Mouse (Mus musculus) stomach, embryonic 14.5 days (tissue): ENCODE measurements around the gene Usp48. TPM values are rescaled to one million over a fixed set of nuclear protein-coding genes. Genes with fewer than 3 reads are reported as not detected.

ENCODE experiments used
- ATAC-seq: fragments of 200-750 bp; cut with Nextera tagmentation; 2 replicates; pipeline ENCODE4 v1.8.0; 2017; ENCODE audit warnings: low read depth, moderate TSS enrichment; ENCODE audit not compliant: insufficient number of reproducible peaks, insufficient read depth, low FRiP score
- H3K27ac ChIP-seq: fragments of 300-500 bp; sonication (generic); 2 replicates; pipeline ENCODE4 v1.5.1; 2014; ENCODE audit warnings: mild to moderate bottlenecking, low read length, moderate library complexity, mixed read lengths
- H3K27me3 ChIP-seq: fragments of 300-500 bp; sonication (generic); 2 replicates; pipeline ENCODE4 v1.6.1; 2014; ENCODE audit warnings: low read length, control low read depth, mixed read lengths; ENCODE audit not compliant: control insufficient read depth, insufficient read depth
- H3K36me3 ChIP-seq: fragments of 300-500 bp; sonication (generic); 2 replicates; pipeline ENCODE4 v1.6.1; 2014; ENCODE audit warnings: mild to moderate bottlenecking, control low read depth, low read length, moderate library complexity, mixed read lengths; ENCODE audit not compliant: control insufficient read depth, insufficient read depth
- H3K4me1 ChIP-seq: fragments of 300-500 bp; sonication (generic); 2 replicates; pipeline ENCODE4 v1.6.1; 2014; ENCODE audit warnings: low read length, control low read depth, mixed read lengths; ENCODE audit not compliant: control insufficient read depth, insufficient read depth
- H3K4me2 ChIP-seq: fragments of 300-500 bp; sonication (generic); replicated peaks from 2 replicates; pipeline ENCODE4 v1.6.1; 2014; ENCODE audit warnings: low read depth, low read length, control low read depth
- H3K4me3 ChIP-seq: fragments of 300-500 bp; sonication (generic); 2 replicates; pipeline ENCODE4 v1.5.1; 2014; ENCODE audit warnings: low read depth, low read length, control low read depth
- H3K9ac ChIP-seq: fragments of 300-500 bp; sonication (generic); replicated peaks from 2 replicates; pipeline ENCODE4 v1.6.1; 2014; ENCODE audit warnings: low read depth, mild to moderate bottlenecking, control low read depth, low read length, moderate library complexity, mixed read lengths
- H3K9me3 ChIP-seq: fragments of 300-500 bp; sonication (generic); 2 replicates; pipeline ENCODE4 v1.6.1; 2016; ENCODE audit warnings: low read depth, low read length, control low read depth; ENCODE audit not compliant: control insufficient read depth
- WGBS: fragments of 180-500 bp; shearing (Covaris S2); extraction: QIAGEN DNeasy Blood & Tissue Kit; methylation state at CpG from one replicate; pipeline ENCODE4 v1.1.7; 2014; 5-methylcytosine and 5-hydroxymethylcytosine counted together
- polyA plus RNA-seq: library from polyadenylated mRNA; unstranded; fragments of >200 nt; fragmentation: Nextera tagmentation; extraction: Ambion mirVana; gene quantifications from 2 replicates; pipeline ENCODE4 v1.2.1, GENCODE M21; 2014

The Usp48 gene
- polyA plus RNA-seq, 1 experiment from 2014 or later = 83.9 TPM

DNA sequence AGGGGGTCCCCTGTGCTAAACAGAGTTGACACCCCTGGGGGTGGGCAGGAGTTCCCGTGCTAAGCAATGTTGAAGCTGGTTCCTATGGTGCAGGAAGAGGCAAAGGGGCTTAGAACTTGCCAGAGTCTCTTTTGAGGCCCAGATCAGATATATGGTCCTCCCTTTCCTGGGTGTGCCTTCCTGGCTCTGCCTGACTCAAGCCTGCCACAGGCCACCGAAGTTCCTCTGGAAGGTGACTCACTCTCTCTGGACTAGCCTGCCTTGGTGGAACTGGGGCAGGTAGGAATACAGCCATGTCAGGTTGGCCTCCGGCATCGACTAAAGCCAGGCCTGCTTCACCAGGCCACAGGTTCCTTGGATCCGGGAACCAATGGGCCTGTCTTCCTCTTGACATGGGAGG is 109.5 kb downstream of the Usp48 start:
- H3K36me3 ChIP-seq = no peaks in the 10 kb centered on the region
- no peak overlapping the region for H3K9ac ChIP-seq
- H3K4me1 ChIP-seq = peaks cover 18% of the 10 kb centered on the region
- H3K4me2 ChIP-seq = no peak overlapping the region
- no peak overlapping the region for H3K27ac ChIP-seq
- no peak overlapping the region for H3K4me3 ChIP-seq
- no peaks in the 10 kb centered on the region for H3K9me3 ChIP-seq
- WGBS = 89% methylated on average over 5 of the region's 5 CpGs
- H3K27me3 ChIP-seq = no peaks in the 10 kb centered on the region
- ATAC-seq = no peak

DNA sequence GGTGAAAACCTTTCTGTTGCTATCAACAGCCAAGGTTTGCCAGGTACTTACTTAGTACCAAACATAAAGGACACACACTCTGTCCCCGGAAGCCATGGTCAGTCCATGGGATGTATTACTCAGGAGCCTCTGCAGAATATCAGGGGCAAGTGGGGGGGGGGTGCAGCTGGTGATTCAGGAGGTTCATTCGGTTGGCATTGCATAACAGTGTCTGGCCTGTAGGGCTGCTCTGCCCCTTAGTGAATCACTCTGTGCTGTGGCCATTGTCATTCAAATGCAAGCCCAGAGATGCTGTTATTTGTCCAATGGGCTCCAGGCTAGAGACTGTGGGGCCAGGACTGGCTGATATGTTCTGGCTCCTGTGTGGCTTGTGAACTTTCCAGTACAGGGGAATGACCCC is 111.0 kb downstream of the Usp48 start:
- no peak overlapping the region for H3K4me2 ChIP-seq
- 70% methylated on average over 2 of the region's 2 CpGs for WGBS
- H3K9ac ChIP-seq = no peak overlapping the region
- H3K27me3 ChIP-seq = no peaks in the 10 kb centered on the region
- no peaks in the 10 kb centered on the region for H3K9me3 ChIP-seq
- H3K4me1 ChIP-seq = peaks cover 32% of the 10 kb centered on the region
- H3K27ac ChIP-seq = no peak overlapping the region
- no peak overlapping the region for H3K4me3 ChIP-seq
- ATAC-seq = no peak
- H3K36me3 ChIP-seq = no peaks in the 10 kb centered on the region

DNA sequence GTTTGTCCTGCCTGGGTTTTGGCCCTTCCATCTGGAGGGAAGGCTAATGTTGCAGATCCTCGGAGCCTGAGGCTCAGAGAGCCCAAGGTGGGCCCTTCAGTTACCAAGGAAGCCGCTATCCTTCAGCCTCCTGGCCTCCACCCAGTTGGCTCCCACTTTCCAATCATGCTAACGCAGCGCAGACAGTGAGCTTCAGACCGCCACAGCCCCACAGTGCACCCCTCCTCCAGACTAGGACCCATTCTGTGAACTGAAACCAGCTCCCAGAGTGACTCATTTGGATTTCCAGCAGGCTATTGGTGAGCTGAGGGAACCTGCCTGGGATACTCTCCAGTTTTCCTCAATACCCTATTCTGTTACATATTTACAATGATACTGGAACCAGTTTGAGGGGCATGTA is 111.8 kb downstream of the Usp48 start:
- Histone ChIP-seq H3K4me1 (peaks cover 33% of the 10 kb centered on the region), H3K9me3 (no peaks in the 10 kb centered on the region), H3K36me3 (no peaks in the 10 kb centered on the region), H3K4me3 (no peak overlapping the region), H3K9ac (no peak overlapping the region), H3K27me3 (no peaks in the 10 kb centered on the region), H3K4me2 (no peak overlapping the region), H3K27ac (0 out of 2 replicates have a peak overlapping the region, but pooled peaks have one; percentile 11)
- ATAC-seq = no peak
- 64% methylated on average over 5 of the region's 5 CpGs for WGBS

DNA sequence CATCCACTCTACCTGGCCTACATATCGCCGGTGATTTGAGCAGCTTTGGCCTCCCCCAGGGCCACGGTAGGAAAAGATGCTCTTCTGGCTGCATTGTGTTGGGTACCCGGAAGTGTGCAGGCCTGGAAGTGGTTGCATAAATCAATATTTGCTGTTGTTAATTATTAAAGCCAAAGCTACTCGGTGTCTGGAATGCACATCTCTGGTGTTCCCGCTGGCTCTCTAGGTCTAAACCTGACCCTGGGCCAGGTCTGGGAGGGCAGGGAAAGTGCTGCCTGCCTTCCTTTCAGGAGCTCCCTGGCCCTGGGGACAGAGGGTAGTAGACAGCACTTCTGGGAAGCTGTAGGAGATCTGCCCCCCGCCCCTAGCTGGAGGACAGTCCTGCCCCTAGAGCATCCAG is 113.0 kb downstream of the Usp48 start:
- Histone ChIP-seq H3K4me1 (peaks cover 29% of the 10 kb centered on the region), H3K9me3 (no peaks in the 10 kb centered on the region), H3K27ac (peak overlapping the region; percentile 81), H3K27me3 (no peaks in the 10 kb centered on the region), H3K36me3 (no peaks in the 10 kb centered on the region), H3K9ac (no peak overlapping the region; the same call in 1 of the 2 replicates), H3K4me3 (0 out of 2 replicates have a peak overlapping the region, but pooled peaks have one; percentile 57), H3K4me2 (peak overlapping the region; percentile 82)
- no peak for ATAC-seq
- WGBS = 57% methylated on average over 7 of the region's 7 CpGs

DNA sequence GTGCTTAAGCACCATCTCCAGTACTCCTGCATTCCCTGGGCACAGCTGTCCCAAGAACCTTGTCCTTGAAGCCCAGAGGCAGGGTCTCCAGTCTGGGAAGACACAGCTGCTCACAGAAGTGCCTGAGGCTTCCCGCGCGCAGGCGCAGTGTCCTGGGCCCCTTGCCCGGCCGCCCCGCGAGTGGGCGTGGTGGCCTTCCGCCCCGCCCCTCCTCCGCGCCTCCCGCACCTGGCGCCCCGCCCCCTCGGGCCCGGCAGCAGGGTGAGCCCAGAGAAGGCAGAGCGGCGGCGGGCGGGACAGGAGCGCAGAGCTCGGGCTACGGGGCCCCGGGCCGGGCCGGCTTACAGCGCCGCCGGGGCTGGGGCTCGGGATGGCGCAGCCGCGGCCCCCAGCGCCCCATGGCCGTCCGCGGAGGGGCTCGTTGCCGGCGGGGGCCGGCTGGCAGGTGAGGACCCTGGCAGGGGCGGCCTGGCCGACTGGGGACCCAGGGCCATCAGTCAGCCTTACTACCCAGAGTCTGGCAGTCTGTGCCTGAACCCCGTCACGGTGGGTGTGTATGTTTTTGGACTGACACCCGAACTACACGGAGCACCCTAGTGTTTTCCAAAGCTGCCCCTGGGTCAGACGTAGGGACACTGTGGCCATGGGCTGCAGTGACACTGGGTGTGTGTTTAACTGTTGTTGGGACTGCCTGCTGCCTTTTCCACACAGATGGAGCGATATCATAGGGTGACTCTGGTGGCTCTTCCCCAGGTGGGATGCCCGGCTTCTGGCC is 113.8 kb downstream of the Usp48 start:
- H3K4me1 ChIP-seq = peaks cover 29% of the 10 kb centered on the region
- H3K27me3 ChIP-seq = no peaks in the 10 kb centered on the region
- no peaks in the 10 kb centered on the region for H3K36me3 ChIP-seq
- ATAC-seq = peak; percentile 87
- H3K9me3 ChIP-seq = no peaks in the 10 kb centered on the region
- peak overlapping the region; percentile 57 for H3K4me3 ChIP-seq
- peak overlapping the region; percentile 68 for H3K9ac ChIP-seq
- H3K4me2 ChIP-seq = peak overlapping the region; percentile 82
- 5% methylated on average over 49 of the region's 52 CpGs for WGBS
- peak overlapping the region; percentile 81 for H3K27ac ChIP-seq

Other genes starting within 250 kb of the Usp48 start
- 707 and 719 TPM in 2 replicates for gene Cdc42, start 236.0 kb upstream of the Usp48 start, polyA plus RNA-seq
- not detected in 2 replicates for gene Cela3a, start 184.0 kb upstream of the Usp48 start, polyA plus RNA-seq
- 1.0 TPM in 1 of 2 replicates, not detected in the other for gene Cela3b, start 163.2 kb upstream of the Usp48 start, polyA plus RNA-seq
- gene 1700013G24Rik, start 140.5 kb upstream of the Usp48 start, polyA plus RNA-seq = not detected in 2 replicates
- 42.6 and 44.1 TPM in 2 replicates for gene Hspg2, start 125.0 kb upstream of the Usp48 start, polyA plus RNA-seq
- gene Ldlrad2, start 19.2 kb upstream of the Usp48 start, polyA plus RNA-seq = not detected in 2 replicates
- gene Rap1gap, start 71.0 kb downstream of the Usp48 start, polyA plus RNA-seq = 17.5 and 24.6 TPM in 2 replicates
- 21.9 and 24.9 TPM in 2 replicates for gene Alpl, start 202.6 kb downstream of the Usp48 start, polyA plus RNA-seq